Mouse (Mus musculus): Measurements from ENCODE around the gene Tmem80. TPM values are rescaled to one million over a fixed set of nuclear protein-coding genes. Genes with fewer than 3 reads are reported as not detected.

Tmem80 gene
- polyA plus RNA-seq, 1 experiment: 12.5 TPM

DNA sequence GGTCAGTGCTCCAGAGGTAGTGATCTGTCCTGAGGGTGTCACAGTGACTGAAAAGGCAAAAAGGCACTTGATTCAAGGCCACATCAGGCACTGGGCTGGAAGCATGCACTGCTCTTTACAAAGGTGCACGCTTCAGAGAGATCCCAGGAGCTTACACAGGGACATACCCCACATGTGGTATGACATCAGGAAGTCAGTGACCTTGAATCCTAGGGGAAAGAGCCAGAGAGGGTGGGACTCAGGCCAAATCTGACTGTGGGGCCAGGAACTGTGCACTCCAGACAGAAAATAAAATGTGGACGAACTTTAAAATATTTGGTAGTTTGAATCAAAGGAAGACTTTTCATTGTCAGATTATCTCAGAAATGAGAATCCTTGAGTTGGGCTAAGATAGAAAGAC, 13.1 kb upstream of the Tmem80 start:
- Histone ChIP-seq H3ac (ENCODE audit: control insufficient read depth, insufficient read length) (no peak overlapping the region), H3K36me3 (ENCODE audit: control insufficient read depth, insufficient read depth) (peaks cover 61% of the 10 kb centered on the region), H3K4me3 (no peak overlapping the region), H3K79me2 (ENCODE audit: control insufficient read depth, insufficient read depth) (no peaks in the 10 kb centered on the region), H3K27me3 (ENCODE audit: control insufficient read depth, insufficient read depth, insufficient read length) (no peaks in the 10 kb centered on the region), H3K4me2 (ENCODE audit: low read depth) (no peak overlapping the region)
- TF ChIP-seq E2F4 (IDR thresholded peaks at IDR 0.05; ENCODE audit: insufficient read depth) (no peak), MAX (IDR thresholded peaks at IDR 0.05; ENCODE audit: low read depth) (no peak), MYOD1 (IDR thresholded peaks at IDR 0.05; ENCODE audit: control insufficient read depth in 1 of 3, insufficient read length in 2 of 3, low read depth in 2 of 3) (no peak), POLR2AphosphoS2 (IDR thresholded peaks at IDR 0.05; ENCODE audit: insufficient read length, low read depth) (no peak), TCF3 (IDR thresholded peaks at IDR 0.05; ENCODE audit: insufficient read length, low read depth) (no peak), TCF12 (IDR thresholded peaks at IDR 0.05; ENCODE audit: insufficient read depth, poor library complexity, severe bottlenecking) (no peak), USF1 (IDR thresholded peaks at IDR 0.05; ENCODE audit: low read depth) (no peak), MYOG (IDR thresholded peaks at IDR 0.05; ENCODE audit: control insufficient read depth in 1 of 3, insufficient read depth in 1 of 3, insufficient read length in 2 of 3, low read depth in 2 of 3) (no peak), POLR2A (IDR thresholded peaks at IDR 0.05; ENCODE audit: insufficient read length, low read depth) (no peak), CEBPB (IDR thresholded peaks at IDR 0.05; ENCODE audit: insufficient read depth, poor library complexity, severe bottlenecking) (no peak), SRF (IDR thresholded peaks at IDR 0.05; ENCODE audit: control insufficient read depth, insufficient read length, low read depth) (no peak), REST (IDR thresholded peaks at IDR 0.05; ENCODE audit: insufficient read depth, insufficient read length) (no peak)

DNA sequence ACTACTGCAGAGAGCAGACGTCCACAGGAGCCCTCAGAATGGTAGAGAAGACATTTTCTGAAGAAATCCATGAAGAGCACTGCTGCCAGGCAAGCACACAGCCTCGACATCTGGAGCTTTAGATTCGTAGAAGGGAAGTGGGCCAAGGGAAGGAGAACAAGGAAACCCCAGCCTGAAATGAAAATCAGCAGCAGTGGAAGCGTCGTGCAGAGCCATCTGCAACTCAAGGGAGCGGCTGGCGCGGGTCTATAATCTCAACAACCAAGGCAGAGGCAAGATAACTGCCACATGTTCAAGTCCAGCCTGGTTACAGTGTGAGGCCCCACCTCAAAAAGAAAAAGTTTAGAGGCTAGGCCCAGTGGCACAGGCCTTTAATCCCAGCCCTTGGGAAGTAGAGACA, 12.5 kb upstream of the Tmem80 start:
- H3K27me3 ChIP-seq (ENCODE audit: control insufficient read depth, insufficient read depth, insufficient read length): no peaks in the 10 kb centered on the region
- peaks cover 57% of the 10 kb centered on the region for H3K36me3 ChIP-seq (ENCODE audit: control insufficient read depth, insufficient read depth)
- H3K4me2 ChIP-seq (ENCODE audit: low read depth): no peak overlapping the region
- H3ac ChIP-seq (ENCODE audit: control insufficient read depth, insufficient read length): no peak overlapping the region
- TF ChIP-seq SRF (IDR thresholded peaks at IDR 0.05; ENCODE audit: control insufficient read depth, insufficient read length, low read depth) (no peak), POLR2AphosphoS2 (IDR thresholded peaks at IDR 0.05; ENCODE audit: insufficient read length, low read depth) (no peak), MYOD1 (IDR thresholded peaks at IDR 0.05; ENCODE audit: control insufficient read depth in 1 of 3, insufficient read length in 2 of 3, low read depth in 2 of 3) (no peak), CEBPB (IDR thresholded peaks at IDR 0.05; ENCODE audit: insufficient read depth, poor library complexity, severe bottlenecking) (no peak)
- H3K4me3 ChIP-seq: no peak overlapping the region
- no peaks in the 10 kb centered on the region for H3K79me2 ChIP-seq (ENCODE audit: control insufficient read depth, insufficient read depth)

DNA sequence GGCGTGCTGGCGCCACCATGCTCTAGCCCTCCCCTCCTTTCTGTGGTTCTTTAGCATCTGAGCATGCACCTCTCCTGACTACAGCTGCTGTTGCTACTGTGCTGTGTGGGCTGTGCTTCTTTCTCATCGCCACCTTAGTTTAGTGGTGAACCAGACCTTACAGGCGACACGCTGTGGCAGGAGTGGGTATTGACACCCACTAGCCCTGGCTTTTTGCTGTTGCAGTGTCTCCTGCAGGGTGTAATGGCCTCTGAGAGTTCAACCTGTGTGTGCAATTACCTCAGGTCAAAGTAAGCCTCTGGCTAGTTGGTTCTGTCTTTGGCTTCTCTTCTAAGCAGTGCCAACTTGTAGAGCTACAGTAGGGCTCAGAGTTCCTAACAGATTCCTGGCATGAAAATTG, 11.6 kb upstream of the Tmem80 start:
- no peak overlapping the region for H3ac ChIP-seq (ENCODE audit: control insufficient read depth, insufficient read length)
- H3K27me3 ChIP-seq (ENCODE audit: control insufficient read depth, insufficient read depth, insufficient read length): no peaks in the 10 kb centered on the region
- no peak overlapping the region for H3K4me3 ChIP-seq
- H3K36me3 ChIP-seq (ENCODE audit: control insufficient read depth, insufficient read depth): peaks cover 54% of the 10 kb centered on the region
- no peaks in the 10 kb centered on the region for H3K79me2 ChIP-seq (ENCODE audit: control insufficient read depth, insufficient read depth)
- H3K4me2 ChIP-seq (ENCODE audit: low read depth): no peak overlapping the region
- TF ChIP-seq USF1 (IDR thresholded peaks at IDR 0.05; ENCODE audit: low read depth) (no peak), E2F4 (IDR thresholded peaks at IDR 0.05; ENCODE audit: insufficient read depth) (no peak), MAX (IDR thresholded peaks at IDR 0.05; ENCODE audit: low read depth) (no peak), SRF (IDR thresholded peaks at IDR 0.05; ENCODE audit: control insufficient read depth, insufficient read length, low read depth) (no peak), CEBPB (IDR thresholded peaks at IDR 0.05; ENCODE audit: insufficient read depth, poor library complexity, severe bottlenecking) (no peak), TCF12 (IDR thresholded peaks at IDR 0.05; ENCODE audit: insufficient read depth, poor library complexity, severe bottlenecking) (no peak), MYOG (IDR thresholded peaks at IDR 0.05; ENCODE audit: control insufficient read depth in 1 of 3, insufficient read depth in 1 of 3, insufficient read length in 2 of 3, low read depth in 2 of 3) (no peak), POLR2A (IDR thresholded peaks at IDR 0.05; ENCODE audit: insufficient read length, low read depth) (no peak)

DNA sequence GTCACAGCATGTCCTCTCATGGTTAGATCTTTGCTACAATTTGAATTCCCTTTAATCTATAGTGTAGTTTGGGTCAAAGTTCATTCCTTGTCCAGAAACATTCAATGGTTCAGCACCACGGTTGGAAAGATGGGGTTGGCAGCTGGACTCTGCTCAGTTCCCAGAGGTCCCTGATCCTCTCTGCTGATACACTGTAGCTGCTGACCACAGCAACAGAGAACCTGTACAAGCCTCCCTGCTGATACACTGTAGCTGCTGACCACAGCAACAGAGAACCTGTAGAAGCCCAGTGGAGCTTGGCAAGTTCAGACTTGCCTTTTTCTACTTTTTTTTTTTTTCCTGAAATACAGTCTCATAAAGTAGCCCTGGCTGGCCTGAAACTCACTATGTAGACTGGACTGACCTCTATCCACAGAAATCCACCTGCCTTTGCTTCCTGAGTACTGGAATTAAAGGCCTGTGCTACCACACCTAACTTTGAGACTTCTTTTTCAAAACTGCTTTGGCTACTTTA, 9.9 kb upstream of the Tmem80 start:
- Histone ChIP-seq H3K27me3 (ENCODE audit: control insufficient read depth, insufficient read depth, insufficient read length) (no peaks in the 10 kb centered on the region), H3K4me2 (ENCODE audit: low read depth) (no peak overlapping the region), H3K4me3 (no peak overlapping the region), H3K79me2 (ENCODE audit: control insufficient read depth, insufficient read depth) (no peaks in the 10 kb centered on the region), H3K36me3 (ENCODE audit: control insufficient read depth, insufficient read depth) (peaks cover 51% of the 10 kb centered on the region), H3ac (ENCODE audit: control insufficient read depth, insufficient read length) (no peak overlapping the region)
- TF ChIP-seq USF1 (IDR thresholded peaks at IDR 0.05; ENCODE audit: low read depth): no peak
- no peak for TF ChIP-seq E2F4 (IDR thresholded peaks at IDR 0.05; ENCODE audit: insufficient read depth)
- no peak for TF ChIP-seq POLR2A (IDR thresholded peaks at IDR 0.05; ENCODE audit: insufficient read length, low read depth)
- no peak for TF ChIP-seq MYOG (IDR thresholded peaks at IDR 0.05; ENCODE audit: control insufficient read depth in 1 of 3, insufficient read depth in 1 of 3, insufficient read length in 2 of 3, low read depth in 2 of 3)
- no peak for TF ChIP-seq POLR2AphosphoS2 (IDR thresholded peaks at IDR 0.05; ENCODE audit: insufficient read length, low read depth)
- TF ChIP-seq CEBPB (IDR thresholded peaks at IDR 0.05; ENCODE audit: insufficient read depth, poor library complexity, severe bottlenecking): no peak
- TF ChIP-seq TCF3 (IDR thresholded peaks at IDR 0.05; ENCODE audit: insufficient read length, low read depth): no peak
- TF ChIP-seq TCF12 (IDR thresholded peaks at IDR 0.05; ENCODE audit: insufficient read depth, poor library complexity, severe bottlenecking): no peak
- no peak for TF ChIP-seq MAX (IDR thresholded peaks at IDR 0.05; ENCODE audit: low read depth)
- TF ChIP-seq REST (IDR thresholded peaks at IDR 0.05; ENCODE audit: insufficient read depth, insufficient read length): no peak
- TF ChIP-seq SRF (IDR thresholded peaks at IDR 0.05; ENCODE audit: control insufficient read depth, insufficient read length, low read depth): no peak
- TF ChIP-seq MYOD1 (IDR thresholded peaks at IDR 0.05; ENCODE audit: control insufficient read depth in 1 of 3, insufficient read length in 2 of 3, low read depth in 2 of 3): no peak

DNA sequence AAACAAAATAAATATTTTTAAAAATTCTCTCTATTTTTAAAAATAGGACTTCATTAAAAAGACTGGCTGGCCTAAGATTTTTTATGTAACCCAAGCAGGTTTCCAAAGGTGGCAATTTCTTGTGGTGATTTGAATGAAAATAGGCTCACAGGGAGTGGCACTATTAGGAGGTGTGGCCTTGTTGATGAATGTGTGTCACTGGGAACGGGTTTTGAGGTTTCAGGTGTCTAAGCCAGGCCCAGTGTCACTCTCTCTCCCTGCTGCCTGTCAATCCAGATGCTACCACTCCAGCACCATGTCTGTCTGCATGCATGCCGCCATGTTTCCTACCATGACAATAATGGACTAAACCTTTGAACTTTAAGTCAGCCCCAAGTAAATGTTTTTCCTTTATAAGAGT, 8.1 kb upstream of the Tmem80 start:
- Histone ChIP-seq H3K36me3 (ENCODE audit: control insufficient read depth, insufficient read depth) (peaks cover 49% of the 10 kb centered on the region), H3K4me3 (no peak overlapping the region), H3ac (ENCODE audit: control insufficient read depth, insufficient read length) (no peak overlapping the region), H3K4me2 (ENCODE audit: low read depth) (no peak overlapping the region), H3K79me2 (ENCODE audit: control insufficient read depth, insufficient read depth) (peaks cover 3% of the 10 kb centered on the region), H3K27me3 (ENCODE audit: control insufficient read depth, insufficient read depth, insufficient read length) (no peaks in the 10 kb centered on the region)
- TF ChIP-seq POLR2AphosphoS2 (IDR thresholded peaks at IDR 0.05; ENCODE audit: insufficient read length, low read depth) (no peak), SRF (IDR thresholded peaks at IDR 0.05; ENCODE audit: control insufficient read depth, insufficient read length, low read depth) (no peak), E2F4 (IDR thresholded peaks at IDR 0.05; ENCODE audit: insufficient read depth) (no peak), USF1 (IDR thresholded peaks at IDR 0.05; ENCODE audit: low read depth) (no peak), MAX (IDR thresholded peaks at IDR 0.05; ENCODE audit: low read depth) (no peak), CEBPB (IDR thresholded peaks at IDR 0.05; ENCODE audit: insufficient read depth, poor library complexity, severe bottlenecking) (no peak), REST (IDR thresholded peaks at IDR 0.05; ENCODE audit: insufficient read depth, insufficient read length) (no peak), TCF3 (IDR thresholded peaks at IDR 0.05; ENCODE audit: insufficient read length, low read depth) (no peak), TCF12 (IDR thresholded peaks at IDR 0.05; ENCODE audit: insufficient read depth, poor library complexity, severe bottlenecking) (no peak), POLR2A (IDR thresholded peaks at IDR 0.05; ENCODE audit: insufficient read length, low read depth) (no peak), MYOD1 (IDR thresholded peaks at IDR 0.05; ENCODE audit: control insufficient read depth in 1 of 3, insufficient read length in 2 of 3, low read depth in 2 of 3) (no peak), MYOG (IDR thresholded peaks at IDR 0.05; ENCODE audit: control insufficient read depth in 1 of 3, insufficient read depth in 1 of 3, insufficient read length in 2 of 3, low read depth in 2 of 3) (no peak)

Measured in myocyte (in vitro differentiated cells).